Mouse (Mus musculus) gastrocnemius, adult 18-20 months (tissue): ENCODE measurements around the gene Ercc6l2. TPM values are rescaled to one million over a fixed set of nuclear protein-coding genes. Genes with fewer than 3 reads are reported as not detected.

Experiments
- DNase-seq: peaks from one replicate; pipeline ENCODE4 v3.0.0; 2021; ENCODE audit warnings: low spot score
- long read RNA-seq, 2 experiments: library from polyadenylated mRNA; stranded (forward); transcript quantifications; one replicate each; pipeline ENCODE4 v2.0.0; 2021
- total RNA-seq, 2 experiments: library from RNA; stranded (reverse); gene quantifications; 2 replicates each; pipeline ENCODE4 v1.2.3; 2021

The Ercc6l2 gene
- total RNA-seq = 10 to 100 TPM; 17.0 to 17.5 TPM
- long read RNA-seq, experiment 1, full-length matches to known transcripts = 1 of 24 reads
- long read RNA-seq, experiment 1, partial matches to known transcripts = 4 of 24 reads
- long read RNA-seq, experiment 1, other reads (novel, unspliced or antisense) = 19 of 24 reads
- long read RNA-seq, experiment 2, partial matches to known transcripts = 2 of 13 reads
- long read RNA-seq, experiment 2, other reads (novel, unspliced or antisense) = 11 of 13 reads

DNA sequence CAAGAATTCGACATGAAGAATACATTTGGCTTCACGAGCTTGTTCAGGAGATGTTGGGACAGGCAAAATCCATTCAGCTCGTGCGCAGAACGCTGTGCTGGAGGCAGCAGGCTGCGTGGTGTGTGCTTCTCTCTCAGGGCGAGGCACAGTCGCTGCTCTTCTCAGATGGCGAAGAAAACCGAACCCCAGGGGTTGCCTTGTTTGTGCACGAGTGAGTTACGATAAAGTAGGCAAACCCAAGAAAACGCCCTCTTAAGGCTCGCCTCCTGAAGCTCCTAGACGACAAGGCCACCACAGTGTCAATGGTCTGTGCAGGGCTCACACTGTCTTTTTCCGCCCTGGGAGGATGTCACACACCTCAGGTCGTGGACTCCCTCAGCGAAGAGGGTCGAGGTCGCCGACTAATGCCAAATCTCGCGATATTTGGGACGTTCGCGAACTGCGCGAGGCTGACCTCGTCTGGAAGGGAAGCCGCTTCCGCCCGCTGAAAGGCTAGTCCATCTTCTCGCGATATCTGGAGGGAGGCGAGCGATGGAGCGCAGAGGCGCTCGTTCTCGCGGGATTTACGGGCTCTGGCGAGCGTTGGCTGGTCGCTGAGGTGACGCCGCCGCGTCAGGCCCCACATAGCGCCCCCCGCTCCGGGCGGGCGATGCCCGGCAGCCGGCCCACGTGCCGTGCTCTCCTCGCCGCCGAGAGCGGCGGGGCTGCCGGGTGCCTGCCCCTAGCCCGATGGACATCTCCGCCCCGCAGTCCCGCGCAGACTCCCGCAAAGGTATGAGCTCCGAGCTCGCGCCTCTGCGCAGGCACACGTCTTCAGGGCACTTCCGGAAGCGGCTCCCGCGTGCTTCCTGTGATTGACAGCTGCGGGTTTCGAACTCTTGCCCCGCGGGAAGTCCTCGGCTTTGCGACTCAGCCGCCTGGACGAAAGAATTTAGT, at the start of gene Ercc6l2:
TSS of gene Ercc6l2 (plus strand) at position 495 of the 936 bp plus-strand sequence.
- peak; percentile 100 for DNase-seq

DNA sequence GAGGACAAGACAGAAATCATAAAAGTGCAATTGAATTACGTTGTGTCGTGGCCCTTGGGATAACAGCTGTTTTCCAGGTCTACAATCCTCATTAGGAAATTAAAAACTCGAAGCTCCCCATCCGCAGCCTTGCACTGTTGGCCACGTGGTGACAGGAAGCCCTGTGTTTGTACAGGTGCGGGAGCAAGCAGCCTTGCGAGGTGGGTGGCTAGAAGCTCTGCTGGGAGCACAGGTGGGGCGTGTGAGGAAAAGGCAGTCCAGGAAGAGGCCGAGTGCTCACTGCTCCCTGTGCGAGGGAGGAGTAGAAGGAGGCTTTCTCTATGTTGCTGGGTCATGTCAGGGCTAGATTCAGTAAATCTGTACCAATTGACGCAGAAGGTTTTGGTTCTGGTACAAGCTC, 49.0 kb upstream of the Ercc6l2 start:
- DNase-seq = no peak

DNA sequence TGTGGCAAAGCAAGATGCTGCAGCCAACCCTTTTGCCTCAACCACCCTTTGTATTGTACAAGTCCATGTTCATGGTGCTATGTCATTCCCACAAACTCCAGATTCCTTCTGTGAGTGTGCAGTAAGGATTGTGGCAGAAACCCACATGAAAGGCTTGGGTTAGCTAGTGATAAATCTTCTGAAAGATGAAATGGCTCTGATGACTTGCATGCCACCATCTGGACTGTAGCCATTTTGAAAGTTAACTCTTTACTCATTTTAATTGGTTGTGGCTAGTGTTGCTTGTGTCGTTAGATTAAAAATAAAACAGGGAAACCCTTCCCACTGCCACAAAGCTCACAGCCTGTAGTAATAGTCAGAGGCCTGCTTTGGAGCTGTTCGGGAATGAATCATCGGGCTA, 44.0 kb upstream of the Ercc6l2 start:
- no peak for DNase-seq

- no peak for DNase-seq
Observed at GRCm38 (mm10) chr13:63778925-63779324, 36.1 kb upstream of the Ercc6l2 start.

DNA sequence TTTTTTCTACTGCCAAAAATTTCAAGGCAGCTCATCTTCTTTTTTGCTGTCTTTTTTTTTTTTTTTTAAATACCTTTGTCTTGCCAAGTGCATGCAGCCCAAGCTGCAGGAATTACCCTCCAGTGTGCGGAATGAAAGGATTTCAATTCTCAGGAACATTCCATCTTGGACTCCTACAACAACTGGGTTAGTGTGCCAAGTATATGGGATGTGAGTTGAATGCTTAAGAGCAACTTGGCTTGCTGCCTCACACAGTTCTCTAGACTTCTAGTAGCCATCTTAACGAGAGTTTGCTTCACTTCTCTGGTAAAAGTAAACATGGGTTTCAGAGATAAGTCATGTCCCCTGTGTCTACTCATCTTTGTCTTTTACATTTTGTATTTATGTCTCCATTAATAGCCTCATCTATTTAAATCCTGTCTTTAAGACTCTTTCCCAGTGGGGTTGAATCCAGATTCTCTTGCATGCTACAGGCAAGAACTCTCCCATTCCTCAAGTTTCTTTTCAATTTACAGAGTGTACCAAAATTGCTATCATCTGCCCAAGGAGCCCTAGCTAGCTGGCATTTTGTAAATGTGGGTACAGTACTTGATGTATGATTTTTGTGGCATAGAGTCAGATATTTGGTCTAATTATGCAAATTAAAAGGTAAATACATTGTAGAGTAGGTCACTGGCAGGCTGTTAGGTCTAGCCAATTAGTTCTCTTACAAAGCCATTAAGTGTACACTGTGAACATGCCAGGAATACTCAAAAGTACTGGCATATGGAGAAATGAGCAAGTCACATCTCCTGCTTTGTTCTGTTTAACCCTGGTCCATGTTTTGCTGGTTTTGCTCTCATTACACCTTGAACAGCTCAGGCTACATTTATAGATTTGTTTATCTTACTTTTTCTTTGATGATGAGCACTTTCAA, 35.4 kb upstream of the Ercc6l2 start:
- no peak for DNase-seq

DNA sequence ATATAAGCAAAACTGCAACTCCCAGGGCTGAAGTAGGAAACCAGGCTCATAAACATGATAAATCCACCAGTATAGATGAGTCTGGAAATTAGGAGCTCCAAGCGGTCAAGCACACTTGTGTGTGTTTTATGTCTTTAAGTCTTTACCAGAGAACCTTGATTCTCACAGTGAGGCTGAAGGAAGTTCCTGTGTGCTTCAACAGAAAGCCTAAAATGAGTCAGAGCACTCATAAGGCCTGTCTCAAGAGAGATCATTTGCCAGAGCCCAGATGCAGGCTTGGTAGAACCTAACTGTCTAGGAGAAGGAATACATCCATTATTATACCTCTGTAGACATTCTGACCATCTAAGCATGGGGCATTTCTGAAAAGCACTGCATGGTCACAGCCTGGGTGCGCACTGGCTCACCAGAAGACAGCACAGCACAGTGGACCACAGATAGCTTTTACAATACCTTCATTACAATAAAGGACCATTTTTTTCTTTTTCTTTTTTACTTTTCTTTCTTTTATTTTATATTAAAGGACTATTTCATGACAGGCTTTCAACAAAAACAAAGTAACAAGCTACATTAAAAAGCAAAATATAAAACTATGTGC, 22.7 kb upstream of the Ercc6l2 start:
- no peak for DNase-seq

DNA sequence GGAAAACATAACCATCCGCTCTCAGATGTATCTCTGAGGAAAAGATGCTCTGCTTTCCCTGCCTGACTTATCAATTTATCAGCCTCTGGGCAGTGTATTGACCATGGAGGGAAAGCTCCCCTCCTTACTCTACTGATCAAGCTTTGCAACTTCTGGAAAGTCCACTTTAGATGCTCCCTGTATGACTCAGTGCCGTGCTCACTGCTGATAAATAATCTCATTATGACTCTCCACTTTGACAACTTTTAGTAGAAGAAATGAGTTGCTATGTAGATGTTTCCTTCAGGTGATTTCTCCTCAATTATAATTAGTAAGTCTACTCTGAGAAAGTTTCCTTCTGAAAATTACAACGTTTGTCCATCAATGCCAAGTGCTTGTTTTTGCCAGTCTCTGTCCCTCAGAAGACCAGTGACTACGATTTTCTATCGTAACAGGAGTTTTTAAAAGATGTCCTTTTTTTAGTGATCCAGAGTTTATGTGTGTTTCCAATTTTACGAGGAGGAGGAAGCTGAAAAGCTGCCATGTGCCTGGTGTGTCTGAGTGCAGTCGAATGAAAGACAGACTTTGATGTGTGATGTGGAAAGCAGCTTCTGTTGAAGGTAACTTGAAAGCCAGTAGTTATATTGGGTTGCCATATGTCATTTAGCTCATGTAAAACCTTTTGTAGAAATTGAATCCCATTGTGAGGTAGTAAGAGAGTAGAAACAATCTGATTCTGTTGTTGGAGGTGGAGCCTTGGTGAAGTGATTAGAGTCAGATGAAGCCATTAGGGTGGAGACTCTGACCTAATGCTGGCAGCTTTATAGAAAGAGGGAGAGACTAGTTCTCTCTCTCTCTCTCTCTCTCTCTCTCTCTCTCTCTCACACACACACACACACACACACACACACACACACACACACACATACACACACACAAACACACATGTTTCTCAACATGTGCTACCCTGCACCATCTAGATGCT, 21.4 kb upstream of the Ercc6l2 start:
- DNase-seq = no peak

- no peak for DNase-seq
Observed at GRCm38 (mm10) chr13:63798677-63799076, 16.4 kb upstream of the Ercc6l2 start.

GRCm38 (mm10) chr13:63799940-63800339, 15.1 kb upstream of the Ercc6l2 start:
- DNase-seq = no peak

GRCm38 (mm10) chr13:63801289-63801688, 13.8 kb upstream of the Ercc6l2 start:
- DNase-seq = no peak

GRCm38 (mm10) chr13:63807233-63807632, 7.8 kb upstream of the Ercc6l2 start:
- DNase-seq = no peak

DNA sequence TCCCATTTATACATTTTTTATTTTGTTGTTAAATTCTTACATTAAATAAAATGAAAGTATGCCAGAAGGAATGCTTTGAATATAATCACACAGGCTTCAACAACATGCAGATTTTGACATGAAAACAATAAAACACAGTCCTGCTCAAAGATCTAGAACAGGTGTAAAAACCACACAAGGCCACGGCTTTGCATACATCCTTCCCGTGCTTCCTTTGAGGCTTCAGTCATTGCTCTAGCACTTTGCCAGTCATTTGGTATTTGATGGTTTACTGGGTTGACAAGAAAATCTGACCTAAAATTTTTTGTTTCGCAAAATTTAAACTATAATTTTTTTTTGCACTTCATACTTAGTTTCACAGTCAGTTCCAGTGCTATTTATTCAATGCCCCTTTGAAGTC, 7.1 kb upstream of the Ercc6l2 start:
- DNase-seq = no peak

- DNase-seq = no peak
Observed at GRCm38 (mm10) chr13:63811477-63811876, 3.6 kb upstream of the Ercc6l2 start.

- no peak for DNase-seq
Observed at GRCm38 (mm10) chr13:63815931-63816330, 891 bp downstream of the Ercc6l2 start.

- DNase-seq = no peak
Observed at GRCm38 (mm10) chr13:63845758-63846157, 30.7 kb downstream of the Ercc6l2 start.

DNA sequence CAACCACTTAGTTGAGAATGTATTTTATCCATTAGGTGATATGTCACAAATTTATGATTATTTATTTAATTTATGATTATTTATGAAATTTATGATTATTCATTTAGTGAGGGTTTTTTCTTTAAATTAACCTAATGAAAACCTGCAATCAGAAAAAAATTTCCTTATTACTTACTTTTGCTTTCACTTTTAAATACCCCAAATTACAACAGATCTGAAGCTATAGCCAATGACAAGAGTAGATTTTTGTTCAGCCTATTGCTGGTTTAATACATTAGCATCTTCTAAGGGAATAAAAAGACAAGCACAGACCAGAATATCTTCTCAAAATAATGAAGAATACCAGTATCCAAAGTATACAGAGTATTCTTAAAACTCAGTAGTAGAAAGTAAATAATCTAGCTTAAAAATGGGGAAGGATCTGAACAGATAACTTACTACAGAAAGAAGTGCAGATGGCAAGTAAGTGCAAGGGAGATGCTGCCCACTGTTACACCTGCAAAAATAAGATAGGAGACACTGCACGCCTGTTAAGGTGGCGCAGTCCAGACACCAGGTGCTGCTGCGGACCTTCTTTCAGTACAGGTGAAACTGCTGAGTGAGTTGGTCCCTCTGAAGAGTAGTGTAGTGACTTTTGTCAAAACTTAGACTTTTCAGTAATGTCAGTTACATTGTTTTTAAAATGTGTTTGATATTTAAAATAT, 35.4 kb downstream of the Ercc6l2 start:
- no peak for DNase-seq

- DNase-seq = no peak
Observed at GRCm38 (mm10) chr13:63872585-63873282, 57.7 kb downstream of the Ercc6l2 start.

DNA sequence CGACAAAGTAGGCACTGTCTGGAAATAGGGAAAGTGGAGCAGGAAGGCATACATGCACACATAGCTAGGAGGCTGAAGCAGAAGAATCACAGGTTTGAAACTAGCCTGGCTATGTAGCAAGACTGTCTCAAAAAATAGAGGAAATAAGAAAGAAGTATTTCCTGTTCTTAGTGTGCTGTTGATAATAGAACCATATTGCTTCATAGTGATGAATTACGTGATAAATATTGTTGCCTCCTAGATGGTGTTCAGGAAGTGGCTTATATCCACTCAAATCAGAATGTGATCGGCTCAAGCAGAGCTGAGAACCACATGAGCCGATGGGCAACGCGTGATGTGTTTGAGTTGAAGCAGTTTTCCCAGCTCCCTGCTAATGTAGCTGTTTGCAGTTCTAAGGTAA, 62.1 kb downstream of the Ercc6l2 start:
- no peak for DNase-seq
